Mouse (Mus musculus) thymus, adult 18-20 months (tissue): ENCODE results near the gene Cfl1.
"Not testable (repeated sequence)": the region's sequence is repeated elsewhere in the genome, so short reads cannot be mapped to it uniquely, and the experiment has no call there.

Source experiments
- DNase-seq, 2 experiments: peaks; one replicate each; pipeline ENCODE4 v3.0.0; 2022; ENCODE audit warnings: mixed read lengths in 2 of 2

The Cfl1 gene

GRCm38 (mm10) chr19:5466916-5467500 is 23.2 kb upstream of the Cfl1 start:
- DNase-seq = no peak

GRCm38 (mm10) chr19:5468374-5468773 is 21.9 kb upstream of the Cfl1 start, which contains the start of gene Ctsw:
Gene Ctsw (minus strand): TSS chr19:5468507.
- peak; percentile 57 to 67 for DNase-seq

GRCm38 (mm10) chr19:5471846-5472245 is 18.4 kb upstream of the Cfl1 start:
- DNase-seq = no peak

GRCm38 (mm10) chr19:5472857-5473256 is 17.4 kb upstream of the Cfl1 start:
- no peak for DNase-seq

GRCm38 (mm10) chr19:5473720-5474119 is 16.5 kb upstream of the Cfl1 start, which contains the start of gene Efemp2:
Gene Efemp2 (plus strand): TSS chr19:5473954.
- DNase-seq = peak; percentile 53 to 61

GRCm38 (mm10) chr19:5474281-5475068 is 15.8 kb upstream of the Cfl1 start:
- no peak for DNase-seq

GRCm38 (mm10) chr19:5475069-5475714 is 15.1 kb upstream of the Cfl1 start:
- DNase-seq = no peak

GRCm38 (mm10) chr19:5477004-5477667 is 13.1 kb upstream of the Cfl1 start:
- DNase-seq = no peak

GRCm38 (mm10) chr19:5477668-5478300 is 12.5 kb upstream of the Cfl1 start:
- no peak for DNase-seq

- no peak for DNase-seq
These were observed 10.2 kb upstream of the Cfl1 start for GRCm38 (mm10) chr19:5480016-5480415.

- no peak for DNase-seq
These were observed 8.9 kb upstream of the Cfl1 start for GRCm38 (mm10) chr19:5481398-5481797.

- no peak for DNase-seq
These were observed 6.6 kb upstream of the Cfl1 start for GRCm38 (mm10) chr19:5483386-5484359.

- no peak for DNase-seq
These were observed 5.8 kb upstream of the Cfl1 start for GRCm38 (mm10) chr19:5484496-5484895.

GRCm38 (mm10) chr19:5485371-5485770 is 4.9 kb upstream of the Cfl1 start:
- no peak for DNase-seq

- DNase-seq = no peak
These were observed 4.4 kb upstream of the Cfl1 start for GRCm38 (mm10) chr19:5485821-5486220.

GRCm38 (mm10) chr19:5486286-5486685 is 4.0 kb upstream of the Cfl1 start:
- no peak for DNase-seq

GRCm38 (mm10) chr19:5486771-5487170 is 3.5 kb upstream of the Cfl1 start:
- DNase-seq = no peak

GRCm38 (mm10) chr19:5487768-5488550 is 2.3 kb upstream of the Cfl1 start, which contains the start of gene Mus81:
Gene Mus81 (minus strand): TSS chr19:5488402.
- DNase-seq = peak; percentile 91 to 95

GRCm38 (mm10) chr19:5488878-5489571 is 1.2 kb upstream of the Cfl1 start:
- DNase-seq = peak; percentile 98 to 99

- not testable (repeated sequence) for DNase-seq
These were observed 534 bp upstream of the Cfl1 start for GRCm38 (mm10) chr19:5489721-5490120.
